Mouse (Mus musculus): Measurements from ENCODE around the gene Ptpdc1. TPM values are rescaled to one million over a fixed set of nuclear protein-coding genes. Genes with fewer than 3 reads are reported as not detected.

Gene Ptpdc1
- polyA plus RNA-seq, 1 experiment, result 5.5 TPM

DNA sequence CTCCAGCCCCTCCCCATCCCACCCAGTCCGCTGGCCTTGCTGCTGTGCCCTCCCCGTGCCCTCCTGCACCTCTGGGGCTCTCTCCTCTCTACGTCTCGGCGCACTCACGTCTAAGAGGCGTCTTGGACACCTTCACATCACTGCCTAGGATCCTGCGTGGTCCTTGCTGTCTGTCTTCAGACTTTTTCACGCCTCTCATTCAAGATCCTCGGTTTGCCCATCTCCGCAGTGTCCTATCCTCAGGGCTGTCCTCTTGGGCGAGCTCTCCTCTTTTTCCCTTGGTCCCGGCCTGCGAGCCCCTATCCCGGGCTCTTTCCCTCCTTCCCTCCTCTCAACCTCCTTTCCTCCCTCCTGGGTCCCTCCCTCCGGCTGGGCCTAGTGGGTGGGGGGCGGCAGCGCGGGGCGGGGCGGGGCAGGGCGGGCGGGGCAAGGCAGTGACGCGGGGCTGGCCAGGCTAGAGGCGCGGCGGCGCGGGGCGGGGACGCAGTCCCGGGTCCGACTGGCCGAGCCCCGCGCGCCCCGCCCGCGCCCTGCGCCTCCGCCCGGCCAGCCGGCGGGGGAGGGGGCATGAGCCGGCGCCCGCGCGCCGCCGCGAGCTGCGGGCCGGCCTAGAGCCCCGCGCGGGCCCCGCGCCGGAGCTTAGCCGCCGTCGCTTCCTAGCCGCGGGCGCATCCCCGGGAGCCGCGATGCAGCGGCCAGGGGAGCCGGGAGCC, 37.1 kb upstream of the Ptpdc1 start, which contains the start of gene Barx1:
Barx1 (plus strand) TSS at position 568 of the 713 bp plus-strand sequence.
- peaks cover 92% of the 10 kb centered on the region for H3K27me3 ChIP-seq (ENCODE audit: control insufficient read depth, insufficient read depth, insufficient read length)
- TF ChIP-seq USF1 (IDR thresholded peaks at IDR 0.05; ENCODE audit: low read depth) (no peak), CTCF (IDR thresholded peaks at IDR 0.05; ENCODE audit: control insufficient read depth, insufficient read depth, insufficient read length) (no peak), CEBPB (IDR thresholded peaks at IDR 0.05; ENCODE audit: low read depth) (no peak), MYOD1 (IDR thresholded peaks at IDR 0.05; ENCODE audit: control insufficient read depth, insufficient read length, low read depth) (no peak), FOSL1 (IDR thresholded peaks at IDR 0.05; ENCODE audit: insufficient read depth, low read length, poor library complexity, severe bottlenecking) (no peak), MYOG (IDR thresholded peaks at IDR 0.05; ENCODE audit: control insufficient read depth, extremely low read depth, insufficient read length) (no peak), MAX (IDR thresholded peaks at IDR 0.05) (no peak)
- no peak within 1 kb of the TSS for H3ac ChIP-seq (ENCODE audit: control insufficient read depth, insufficient read length, low read depth)
- no peaks in the 10 kb centered on the region for H3K79me3 ChIP-seq (ENCODE audit: low read depth)
- H3K36me3 ChIP-seq (ENCODE audit: control insufficient read depth, insufficient read depth), result no peaks in the 10 kb centered on the region
- no peak within 1 kb of the TSS for H3K4me3 ChIP-seq (ENCODE audit: insufficient read depth, poor library complexity, severe bottlenecking)
- H3K79me2 ChIP-seq (ENCODE audit: control insufficient read depth, insufficient read depth), result no peaks in the 10 kb centered on the region

GRCm38 (mm10) chr13:48661561-48661960, 36.1 kb upstream of the Ptpdc1 start:
- H3K36me3 ChIP-seq (ENCODE audit: control insufficient read depth, insufficient read depth), result no peaks in the 10 kb centered on the region
- no peak overlapping the region for H3K4me3 ChIP-seq (ENCODE audit: insufficient read depth, poor library complexity, severe bottlenecking)
- no peak overlapping the region for H3ac ChIP-seq (ENCODE audit: control insufficient read depth, insufficient read length, low read depth)
- no peaks in the 10 kb centered on the region for H3K79me2 ChIP-seq (ENCODE audit: control insufficient read depth, insufficient read depth)
- TF ChIP-seq MAX (IDR thresholded peaks at IDR 0.05) (no peak), CTCF (IDR thresholded peaks at IDR 0.05; ENCODE audit: control insufficient read depth, insufficient read depth, insufficient read length) (no peak), MYOD1 (IDR thresholded peaks at IDR 0.05; ENCODE audit: control insufficient read depth, insufficient read length, low read depth) (no peak), CEBPB (IDR thresholded peaks at IDR 0.05; ENCODE audit: low read depth) (no peak), MYOG (IDR thresholded peaks at IDR 0.05; ENCODE audit: control insufficient read depth, extremely low read depth, insufficient read length) (no peak), FOSL1 (IDR thresholded peaks at IDR 0.05; ENCODE audit: insufficient read depth, low read length, poor library complexity, severe bottlenecking) (no peak), USF1 (IDR thresholded peaks at IDR 0.05; ENCODE audit: low read depth) (no peak)
- peaks cover 89% of the 10 kb centered on the region for H3K27me3 ChIP-seq (ENCODE audit: control insufficient read depth, insufficient read depth, insufficient read length)
- H3K79me3 ChIP-seq (ENCODE audit: low read depth), result no peaks in the 10 kb centered on the region

- Histone ChIP-seq H3K36me3 (ENCODE audit: control insufficient read depth, insufficient read depth) (no peaks in the 10 kb centered on the region), H3K79me3 (ENCODE audit: low read depth) (no peaks in the 10 kb centered on the region), H3K27me3 (ENCODE audit: control insufficient read depth, insufficient read depth, insufficient read length) (peaks cover 81% of the 10 kb centered on the region), H3K79me2 (ENCODE audit: control insufficient read depth, insufficient read depth) (no peaks in the 10 kb centered on the region), H3K4me3 (ENCODE audit: insufficient read depth, poor library complexity, severe bottlenecking) (no peak overlapping the region), H3ac (ENCODE audit: control insufficient read depth, insufficient read length, low read depth) (no peak overlapping the region)
- no peak for TF ChIP-seq USF1 (IDR thresholded peaks at IDR 0.05; ENCODE audit: low read depth)
- no peak for TF ChIP-seq CTCF (IDR thresholded peaks at IDR 0.05; ENCODE audit: control insufficient read depth, insufficient read depth, insufficient read length)
- no peak for TF ChIP-seq MYOG (IDR thresholded peaks at IDR 0.05; ENCODE audit: control insufficient read depth, extremely low read depth, insufficient read length)
- no peak for TF ChIP-seq FOSL1 (IDR thresholded peaks at IDR 0.05; ENCODE audit: insufficient read depth, low read length, poor library complexity, severe bottlenecking)
- TF ChIP-seq MYOD1 (IDR thresholded peaks at IDR 0.05; ENCODE audit: control insufficient read depth, insufficient read length, low read depth), result no peak
- no peak for TF ChIP-seq CEBPB (IDR thresholded peaks at IDR 0.05; ENCODE audit: low read depth)
- TF ChIP-seq MAX (IDR thresholded peaks at IDR 0.05), result no peak
Observed at GRCm38 (mm10) chr13:48660741-48661140, 35.3 kb upstream of the Ptpdc1 start.

GRCm38 (mm10) chr13:48660221-48660734, 34.8 kb upstream of the Ptpdc1 start:
- no peaks in the 10 kb centered on the region for H3K79me2 ChIP-seq (ENCODE audit: control insufficient read depth, insufficient read depth)
- peaks cover 76% of the 10 kb centered on the region for H3K27me3 ChIP-seq (ENCODE audit: control insufficient read depth, insufficient read depth, insufficient read length)
- no peaks in the 10 kb centered on the region for H3K36me3 ChIP-seq (ENCODE audit: control insufficient read depth, insufficient read depth)
- H3K4me3 ChIP-seq (ENCODE audit: insufficient read depth, poor library complexity, severe bottlenecking), result no peak overlapping the region
- H3K79me3 ChIP-seq (ENCODE audit: low read depth), result no peaks in the 10 kb centered on the region
- no peak overlapping the region for H3ac ChIP-seq (ENCODE audit: control insufficient read depth, insufficient read length, low read depth)
- TF ChIP-seq FOSL1 (IDR thresholded peaks at IDR 0.05; ENCODE audit: insufficient read depth, low read length, poor library complexity, severe bottlenecking) (no peak), CTCF (IDR thresholded peaks at IDR 0.05; ENCODE audit: control insufficient read depth, insufficient read depth, insufficient read length) (no peak), MAX (IDR thresholded peaks at IDR 0.05) (no peak), MYOG (IDR thresholded peaks at IDR 0.05; ENCODE audit: control insufficient read depth, extremely low read depth, insufficient read length) (no peak), MYOD1 (IDR thresholded peaks at IDR 0.05; ENCODE audit: control insufficient read depth, insufficient read length, low read depth) (no peak), USF1 (IDR thresholded peaks at IDR 0.05; ENCODE audit: low read depth) (no peak), CEBPB (IDR thresholded peaks at IDR 0.05; ENCODE audit: low read depth) (no peak)

- Histone ChIP-seq H3K79me3 (ENCODE audit: low read depth) (no peaks in the 10 kb centered on the region), H3K36me3 (ENCODE audit: control insufficient read depth, insufficient read depth) (no peaks in the 10 kb centered on the region), H3K79me2 (ENCODE audit: control insufficient read depth, insufficient read depth) (no peaks in the 10 kb centered on the region), H3K4me3 (ENCODE audit: insufficient read depth, poor library complexity, severe bottlenecking) (no peak overlapping the region), H3ac (ENCODE audit: control insufficient read depth, insufficient read length, low read depth) (no peak overlapping the region), H3K27me3 (ENCODE audit: control insufficient read depth, insufficient read depth, insufficient read length) (peaks cover 69% of the 10 kb centered on the region)
- TF ChIP-seq MYOG (IDR thresholded peaks at IDR 0.05; ENCODE audit: control insufficient read depth, extremely low read depth, insufficient read length) (no peak), FOSL1 (IDR thresholded peaks at IDR 0.05; ENCODE audit: insufficient read depth, low read length, poor library complexity, severe bottlenecking) (no peak), MYOD1 (IDR thresholded peaks at IDR 0.05; ENCODE audit: control insufficient read depth, insufficient read length, low read depth) (no peak), MAX (IDR thresholded peaks at IDR 0.05) (no peak), CTCF (IDR thresholded peaks at IDR 0.05; ENCODE audit: control insufficient read depth, insufficient read depth, insufficient read length) (no peak), CEBPB (IDR thresholded peaks at IDR 0.05; ENCODE audit: low read depth) (no peak), USF1 (IDR thresholded peaks at IDR 0.05; ENCODE audit: low read depth) (no peak)
Observed at GRCm38 (mm10) chr13:48659254-48660220, 34.1 kb upstream of the Ptpdc1 start.

Data from C2C12 (cell line).